Mouse (Mus musculus) liver, embryonic 16.5 days (tissue): ENCODE data around the gene Lhx3. TPM values are rescaled to one million over a fixed set of nuclear protein-coding genes. Genes with fewer than 3 reads are reported as not detected.

Experiments
- ATAC-seq: fragments of 200-750 bp; cut with Nextera tagmentation; 2 replicates; pipeline ENCODE4 v1.8.0; 2017; ENCODE audit warnings: low read depth, mild to moderate bottlenecking, moderate number of reproducible peaks, moderate library complexity
- H3K27ac ChIP-seq: fragments of 300-500 bp; sonication (generic); 2 replicates; pipeline ENCODE4 v1.5.1; 2014; ENCODE audit warnings: mild to moderate bottlenecking, low read length
- H3K27me3 ChIP-seq: fragments of 300-500 bp; sonication (generic); 2 replicates; pipeline ENCODE4 v1.6.1; 2014; ENCODE audit warnings: low read depth, low read length, mixed read lengths; ENCODE audit not compliant: control insufficient read depth, insufficient read depth
- H3K36me3 ChIP-seq: fragments of 300-500 bp; sonication (generic); 2 replicates; pipeline ENCODE4 v1.6.1; 2014; ENCODE audit warnings: mild to moderate bottlenecking; ENCODE audit not compliant: control insufficient read depth, insufficient read depth
- H3K4me1 ChIP-seq: fragments of 300-500 bp; sonication (generic); 2 replicates; pipeline ENCODE4 v1.6.1; 2014; ENCODE audit warnings: low read depth, low read length, mixed read lengths; ENCODE audit not compliant: control insufficient read depth
- H3K4me2 ChIP-seq: fragments of 300-500 bp; sonication (generic); 2 replicates; pipeline ENCODE4 v1.6.1; 2014; ENCODE audit warnings: low read depth, low read length, mixed read lengths
- H3K4me3 ChIP-seq: fragments of 300-500 bp; sonication (generic); 2 replicates; pipeline ENCODE4 v1.5.1; 2014; ENCODE audit warnings: low read depth, mild to moderate bottlenecking, low read length
- H3K9ac ChIP-seq: fragments of 300-500 bp; sonication (generic); 2 replicates; pipeline ENCODE4 v1.6.1; 2014; ENCODE audit warnings: low read depth, low read length
- H3K9me3 ChIP-seq: fragments of 300-500 bp; sonication (generic); replicated peaks from 2 replicates; pipeline ENCODE4 v1.6.1; 2016; ENCODE audit warnings: low read length; ENCODE audit not compliant: control insufficient read depth
- WGBS: fragments of 180-500 bp; shearing (Covaris S2); extraction: QIAGEN DNeasy Blood & Tissue Kit; methylation state at CpG from one replicate; pipeline ENCODE4 v1.1.7; 2014; ENCODE audit not compliant: insufficient replicate concordance; 5-methylcytosine and 5-hydroxymethylcytosine counted together
- polyA plus RNA-seq: library from polyadenylated mRNA; unstranded; fragments of >200 nt; fragmentation: Nextera tagmentation; extraction: Ambion mirVana; gene quantifications from 2 replicates; pipeline ENCODE4 v1.2.1, GENCODE M21; 2015

Gene Lhx3
- polyA plus RNA-seq, 1 experiment from 2014 or later: not detected

GRCm38 (mm10) chr2:26209566-26209965 lies 1.5 kb upstream of the Lhx3 start:
- H3K9me3 ChIP-seq: no peaks in the 10 kb centered on the region
- no peaks in the 10 kb centered on the region; the same call in 1 of the 2 replicates for H3K36me3 ChIP-seq
- peaks cover 34% of the 10 kb centered on the region for H3K27me3 ChIP-seq
- H3K4me1 ChIP-seq: no peaks in the 10 kb centered on the region; the same call in 1 of the 2 replicates
- H3K4me3 ChIP-seq: no peak overlapping the region
- no peak overlapping the region for H3K9ac ChIP-seq
- no peak overlapping the region for H3K27ac ChIP-seq
- no peak for ATAC-seq
- 71% methylated on average over 3 of the region's 3 CpGs for WGBS
- no peak overlapping the region for H3K4me2 ChIP-seq

- WGBS: 13% methylated on average over 9 of the region's 9 CpGs
- peaks cover 54% of the 10 kb centered on the region for H3K27me3 ChIP-seq
Measured at GRCm38 (mm10) chr2:26207559-26207958, 530 bp downstream of the Lhx3 start.

GRCm38 (mm10) chr2:26205761-26206160 lies 2.3 kb downstream of the Lhx3 start:
- peaks cover 72% of the 10 kb centered on the region for H3K27me3 ChIP-seq
- no peak overlapping the region for H3K9ac ChIP-seq
- no peak overlapping the region for H3K4me3 ChIP-seq
- H3K4me2 ChIP-seq: no peak overlapping the region
- 9% methylated on average over 10 of the region's 10 CpGs for WGBS
- no peaks in the 10 kb centered on the region; the same call in 1 of the 2 replicates for H3K36me3 ChIP-seq
- ATAC-seq: no peak
- no peaks in the 10 kb centered on the region for H3K9me3 ChIP-seq
- H3K27ac ChIP-seq: no peak overlapping the region
- no peaks in the 10 kb centered on the region for H3K4me1 ChIP-seq

More at GRCm38 (mm10) chr2:26207559-26207958, 530 bp downstream of the Lhx3 start:
- no peaks in the 10 kb centered on the region; the same call in 1 of the 2 replicates for H3K36me3 ChIP-seq
- H3K4me2 ChIP-seq: no peak overlapping the region
- no peaks in the 10 kb centered on the region for H3K4me1 ChIP-seq
- H3K4me3 ChIP-seq: no peak overlapping the region
- ATAC-seq: no peak
- H3K9ac ChIP-seq: no peak overlapping the region
- H3K27ac ChIP-seq: no peak overlapping the region
- no peaks in the 10 kb centered on the region for H3K9me3 ChIP-seq

- H3K27me3 ChIP-seq: peaks cover 78% of the 10 kb centered on the region
- no peak overlapping the region for H3K4me2 ChIP-seq
- ATAC-seq: no peak
- no peak overlapping the region for H3K27ac ChIP-seq
- no peaks in the 10 kb centered on the region for H3K4me1 ChIP-seq
- no peaks in the 10 kb centered on the region for H3K36me3 ChIP-seq
- no peak overlapping the region for H3K4me3 ChIP-seq
- no peaks in the 10 kb centered on the region for H3K9me3 ChIP-seq
- WGBS: 3% methylated on average over 16 of the region's 16 CpGs
- no peak overlapping the region for H3K9ac ChIP-seq
Measured at GRCm38 (mm10) chr2:26205126-26205525, 3.0 kb downstream of the Lhx3 start.

GRCm38 (mm10) chr2:26202849-26203475 lies 5.1 kb downstream of the Lhx3 start:
- WGBS: 3% methylated on average over 36 of the region's 36 CpGs
- ATAC-seq: no peak
- H3K4me3 ChIP-seq: no peak overlapping the region
- no peaks in the 10 kb centered on the region for H3K36me3 ChIP-seq
- no peaks in the 10 kb centered on the region for H3K4me1 ChIP-seq
- H3K9me3 ChIP-seq: no peaks in the 10 kb centered on the region
- no peak overlapping the region for H3K9ac ChIP-seq
- H3K4me2 ChIP-seq: no peak overlapping the region
- H3K27me3 ChIP-seq: peaks cover 100% of the 10 kb centered on the region
- no peak overlapping the region for H3K27ac ChIP-seq

- peaks cover 100% of the 10 kb centered on the region for H3K27me3 ChIP-seq
Measured at GRCm38 (mm10) chr2:26201926-26202848, 5.9 kb downstream of the Lhx3 start.

GRCm38 (mm10) chr2:26198488-26198887 lies 9.6 kb downstream of the Lhx3 start:
- Histone ChIP-seq H3K36me3 (no peaks in the 10 kb centered on the region), H3K9me3 (no peaks in the 10 kb centered on the region), H3K4me2 (no peak overlapping the region), H3K9ac (no peak overlapping the region), H3K4me3 (no peak overlapping the region), H3K27ac (no peak overlapping the region), H3K4me1 (no peaks in the 10 kb centered on the region), H3K27me3 (peaks cover 93% of the 10 kb centered on the region)
- ATAC-seq: no peak
- under 1% methylated on average over 10 of the region's 10 CpGs for WGBS

More at GRCm38 (mm10) chr2:26201926-26202848, 5.9 kb downstream of the Lhx3 start:
- WGBS: 2% methylated on average over 76 of the region's 77 CpGs
- Histone ChIP-seq H3K4me2 (no peak overlapping the region), H3K4me3 (no peak overlapping the region), H3K9ac (no peak overlapping the region), H3K4me1 (no peaks in the 10 kb centered on the region), H3K36me3 (no peaks in the 10 kb centered on the region), H3K9me3 (no peaks in the 10 kb centered on the region), H3K27ac (no peak overlapping the region)
- no peak for ATAC-seq

- no peak for ATAC-seq
- Histone ChIP-seq H3K4me1 (no peaks in the 10 kb centered on the region), H3K4me3 (no peak overlapping the region), H3K4me2 (no peak overlapping the region), H3K36me3 (no peaks in the 10 kb centered on the region), H3K27me3 (peaks cover 64% of the 10 kb centered on the region), H3K9me3 (no peaks in the 10 kb centered on the region), H3K9ac (no peak overlapping the region), H3K27ac (no peak overlapping the region)
- 22% methylated on average over 7 of the region's 7 CpGs for WGBS
Measured at GRCm38 (mm10) chr2:26194552-26195339, 13.3 kb downstream of the Lhx3 start.
